Mouse (Mus musculus) cerebellum, adult 2 months (tissue): ENCODE measurements at regions not wholly inside any gene's neighbourhood (a gene's known extent, or its start where the extent isn't known, plus 50 kb on each side); places are given as distances from the start of the nearest gene placed in this dataset.

ENCODE experiments used
- DNase-seq, 2 experiments: peaks; one replicate each; pipeline ENCODE4 v3.0.0; 2021
- H3K27ac ChIP-seq: fragments of 200-500 bp; 2 replicates; pipeline ENCODE4 v1.5.1; 2012; ENCODE audit warnings: low read length, control low read depth, inconsistent platforms; ENCODE audit not compliant: insufficient read depth
- H3K27me3 ChIP-seq: fragments of 200-500 bp; 2 replicates; pipeline ENCODE4 v1.6.1; 2012; ENCODE audit warnings: inconsistent platforms, mild to moderate bottlenecking, low read length, moderate library complexity; ENCODE audit not compliant: control insufficient read depth, insufficient read depth
- H3K4me1 ChIP-seq: fragments of 200-500 bp; 2 replicates; pipeline ENCODE4 v1.6.1; 2011; ENCODE audit warnings: low read length; ENCODE audit not compliant: control insufficient read depth, insufficient read depth
- H3K4me3 ChIP-seq: fragments of 200-500 bp; replicated peaks from 2 replicates; pipeline ENCODE3; 2011; ENCODE audit warnings: mild to moderate bottlenecking, low read depth, low read length, control low read depth; ENCODE audit not compliant: insufficient read depth
- CTCF ChIP-seq: fragments of 200-500 bp; IDR thresholded peaks from 2 replicates; pipeline ENCODE4 v1.5.1; 2011; ENCODE audit warnings: low read depth, mild to moderate bottlenecking, control low read depth, low read length, moderate library complexity, borderline replicate concordance; ENCODE audit not compliant: insufficient read depth
- POLR2A ChIP-seq: fragments of 200-500 bp; IDR thresholded peaks from 2 replicates; pipeline ENCODE4 v1.6.1; 2011; ENCODE audit warnings: low read length, control low read depth, borderline replicate concordance; ENCODE audit not compliant: insufficient read depth
- WGBS: fragments of 180-500 bp; shearing (Covaris S2); methylation state at CpG from one replicate; pipeline ENCODE4 v1.1.7; 2018; 5-methylcytosine and 5-hydroxymethylcytosine counted together

DNA sequence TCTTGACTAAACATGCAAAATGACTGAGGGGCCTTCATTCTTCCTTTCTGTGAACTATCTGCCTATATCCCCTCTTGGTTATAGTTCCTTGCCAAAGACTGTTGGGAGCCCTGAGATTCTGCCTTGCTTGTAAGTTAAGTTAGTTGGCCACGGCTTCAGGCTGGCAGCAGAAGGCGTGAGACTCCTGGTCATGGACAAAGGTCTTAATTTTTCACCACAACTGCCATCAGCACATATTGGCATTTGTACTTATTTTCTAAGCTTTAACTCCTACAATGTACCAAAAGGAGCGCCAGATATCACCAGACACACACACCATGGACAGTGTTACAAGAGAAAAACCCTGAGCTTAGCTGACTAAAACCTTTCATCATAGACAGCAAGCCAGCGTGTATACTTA lies 56.7 kb upstream of the Abcd3 start:
- no peaks in the 10 kb centered on the region for H3K4me1 ChIP-seq
- TF ChIP-seq CTCF (no peak), POLR2A (no peak)
- no peaks in the 10 kb centered on the region for H3K27me3 ChIP-seq
- 74% methylated on average over 4 of the region's 4 CpGs for whole genome bisulfite sequencing
- DNase-seq, result no peak
- no peak overlapping the region for H3K27ac ChIP-seq
- no peak overlapping the region for H3K4me3 ChIP-seq

DNA sequence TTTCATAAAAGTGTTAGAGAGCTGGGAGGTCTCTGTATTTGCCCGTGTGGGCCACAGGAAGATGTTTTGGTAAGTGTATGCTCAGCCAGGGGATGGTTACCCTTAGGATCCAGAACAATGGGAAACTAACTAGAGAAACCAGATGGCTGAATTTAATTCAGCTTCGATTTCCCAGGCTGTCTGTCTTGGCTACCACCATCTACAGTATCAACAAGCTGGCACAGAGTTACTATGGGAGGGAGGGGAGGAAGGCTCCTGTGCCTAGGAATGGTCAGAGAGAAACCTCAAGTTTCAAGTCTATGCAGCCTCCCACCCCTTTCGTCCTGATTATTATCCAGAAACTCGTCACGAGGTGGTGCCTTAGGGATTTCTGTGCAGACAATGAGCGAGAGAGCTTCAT lies 55.6 kb upstream of the Abcd3 start:
- DNase-seq, result no peak
- Histone ChIP-seq H3K4me3 (no peak overlapping the region), H3K27ac (no peak overlapping the region), H3K4me1 (no peaks in the 10 kb centered on the region), H3K27me3 (no peaks in the 10 kb centered on the region)
- 24% methylated on average over 6 of the region's 6 CpGs for WGBS
- TF ChIP-seq POLR2A (no peak), CTCF (no peak)

DNA sequence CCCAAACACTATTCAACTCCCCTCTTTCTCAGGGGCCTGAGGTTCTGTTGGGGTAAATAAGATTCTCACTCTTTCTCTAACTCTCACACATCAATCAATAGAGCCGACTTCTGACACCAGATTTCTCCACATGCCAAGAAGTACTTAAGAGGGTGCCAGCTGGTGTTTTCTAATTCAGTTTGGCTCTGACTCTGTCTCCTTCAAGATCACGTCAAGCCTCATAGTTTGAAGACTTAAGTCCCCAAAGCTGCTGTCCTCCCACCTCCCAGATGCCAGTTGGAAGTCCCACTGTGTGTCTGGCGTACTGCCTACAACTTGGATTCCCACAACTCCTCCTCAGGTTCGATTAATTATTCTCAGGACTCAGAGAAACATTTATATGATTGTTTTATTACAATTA lies 54.6 kb upstream of the Abcd3 start:
- no peak overlapping the region for H3K27ac ChIP-seq
- no peak for DNase-seq
- no peaks in the 10 kb centered on the region for H3K4me1 ChIP-seq
- 24% methylated on average over 4 of the region's 4 CpGs for WGBS
- TF ChIP-seq CTCF (no peak), POLR2A (no peak)
- H3K4me3 ChIP-seq, result no peak overlapping the region
- H3K27me3 ChIP-seq, result no peaks in the 10 kb centered on the region

DNA sequence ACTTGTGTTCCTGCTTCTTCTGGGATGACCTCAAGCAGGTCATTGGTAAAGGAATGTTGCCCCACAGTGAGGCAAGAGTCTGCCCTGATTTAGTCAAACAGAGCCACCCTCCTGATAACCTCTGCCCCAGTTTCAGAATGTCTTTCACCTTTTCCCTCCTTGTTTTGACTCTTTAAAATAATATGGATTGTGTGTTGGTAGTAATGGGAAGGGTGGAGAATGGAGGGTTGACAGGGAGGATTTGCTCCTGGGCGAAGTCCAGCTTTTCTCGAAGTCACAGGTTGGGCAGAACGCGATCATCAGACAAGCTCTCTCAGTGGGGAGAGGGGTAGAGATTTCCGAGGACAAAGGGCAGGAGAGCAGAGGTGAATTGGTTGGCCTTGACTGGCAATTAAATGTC lies 52.2 kb upstream of the Abcd3 start:
- no peak overlapping the region for H3K4me3 ChIP-seq
- H3K27me3 ChIP-seq, result no peaks in the 10 kb centered on the region
- WGBS, result 49% methylated on average over 5 of the region's 5 CpGs
- no peak for DNase-seq
- no peak for TF ChIP-seq POLR2A
- no peak for TF ChIP-seq CTCF
- no peaks in the 10 kb centered on the region for H3K4me1 ChIP-seq
- no peak overlapping the region for H3K27ac ChIP-seq

DNA sequence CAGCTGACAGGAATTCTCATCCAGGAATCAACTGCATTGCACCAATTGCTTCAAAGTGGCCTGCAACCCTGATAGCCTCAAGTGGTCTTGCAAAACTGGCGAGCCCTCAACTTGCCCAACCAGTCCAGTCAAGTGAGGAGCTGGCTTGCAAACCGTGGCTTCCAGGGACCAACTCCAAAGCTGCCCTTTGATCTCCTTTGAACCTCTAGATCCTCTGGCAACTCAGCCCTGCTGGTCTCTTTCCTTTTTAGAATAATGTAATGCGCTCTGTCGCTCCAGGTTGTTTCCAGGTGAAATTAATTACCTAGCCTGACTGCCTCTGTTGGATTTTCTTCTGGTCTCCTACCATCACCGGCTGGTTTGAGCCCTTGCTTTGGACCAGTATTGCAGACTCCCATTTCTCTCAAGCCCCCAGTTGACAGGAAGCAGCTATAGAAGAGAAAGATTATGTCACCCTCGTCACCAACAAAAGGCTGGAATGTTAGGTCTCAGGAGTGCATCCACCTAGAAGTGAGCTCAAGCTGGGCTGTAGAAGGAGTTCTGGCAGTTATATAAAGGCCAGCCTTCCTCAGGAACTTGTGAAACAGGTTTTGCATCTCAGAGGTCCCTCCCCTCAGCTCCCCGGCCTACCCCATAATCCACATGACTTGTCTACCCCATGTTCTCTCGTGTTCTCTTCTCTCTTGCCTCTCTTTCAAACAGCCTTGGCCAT lies 49.8 kb upstream of the Abcd3 start:
- Histone ChIP-seq H3K4me1 (no peaks in the 10 kb centered on the region), H3K27ac (no peak overlapping the region), H3K4me3 (no peak overlapping the region), H3K27me3 (no peaks in the 10 kb centered on the region)
- TF ChIP-seq CTCF (no peak), POLR2A (no peak)
- WGBS, result 71% methylated on average over 8 of the region's 8 CpGs
- no peak for DNase-seq
